Mouse (Mus musculus) myocyte (in vitro differentiated cells): Measurements from ENCODE around the gene Bloc1s4.

Experiments used
- CEBPB ChIP-seq: IDR thresholded peaks from 2 replicates; pipeline ENCODE4 v1.6.1; 2011; ENCODE audit warnings: mild to moderate bottlenecking, moderate library complexity; ENCODE audit not compliant: poor library complexity, insufficient read depth, severe bottlenecking
- E2F4 ChIP-seq: IDR thresholded peaks from one replicate; pipeline ENCODE4 v1.6.1; 2011; ENCODE audit warnings: mild to moderate bottlenecking, control low read depth, moderate library complexity; ENCODE audit not compliant: insufficient read depth
- MAX ChIP-seq: IDR thresholded peaks from one replicate; pipeline ENCODE4 v1.6.1; 2011; ENCODE audit warnings: low read depth, mild to moderate bottlenecking, control low read depth
- MYOD1 ChIP-seq, 3 experiments: IDR thresholded peaks; one replicate each; pipeline ENCODE4 v1.6.1; 2011; ENCODE audit warnings: control low read depth in 2 of 3, low read depth in 2 of 3, mild to moderate bottlenecking in 2 of 3, moderate library complexity in 1 of 3; ENCODE audit not compliant: insufficient read length in 2 of 3, control insufficient read depth in 1 of 3
- MYOG ChIP-seq, 3 experiments: IDR thresholded peaks; one replicate each; pipeline ENCODE4 v1.6.1; 2011; ENCODE audit warnings: control low read depth in 2 of 3, low read depth in 2 of 3, mild to moderate bottlenecking in 2 of 3; ENCODE audit not compliant: insufficient read length in 2 of 3, control insufficient read depth in 1 of 3, insufficient read depth in 1 of 3
- POLR2A ChIP-seq: IDR thresholded peaks from one replicate; pipeline ENCODE4 v1.6.1; 2011; ENCODE audit warnings: low read depth, mild to moderate bottlenecking, control low read depth, moderate library complexity; ENCODE audit not compliant: insufficient read length
- POLR2AphosphoS2 ChIP-seq: IDR thresholded peaks from one replicate; pipeline ENCODE4 v1.6.1; 2011; ENCODE audit warnings: low read depth, control low read depth; ENCODE audit not compliant: insufficient read length
- REST ChIP-seq: IDR thresholded peaks from one replicate; pipeline ENCODE4 v1.6.1; 2011; ENCODE audit warnings: mild to moderate bottlenecking, control low read depth, moderate library complexity; ENCODE audit not compliant: insufficient read depth, insufficient read length
- SRF ChIP-seq: IDR thresholded peaks from one replicate; pipeline ENCODE4 v1.6.1; 2011; ENCODE audit warnings: low read depth; ENCODE audit not compliant: control insufficient read depth, insufficient read length
- TCF12 ChIP-seq: IDR thresholded peaks from one replicate; pipeline ENCODE4 v1.6.1; 2011; ENCODE audit warnings: mild to moderate bottlenecking, control low read depth; ENCODE audit not compliant: poor library complexity, insufficient read depth, severe bottlenecking
- TCF3 ChIP-seq: IDR thresholded peaks from one replicate; pipeline ENCODE4 v1.6.1; 2011; ENCODE audit warnings: low read depth, control low read depth; ENCODE audit not compliant: insufficient read length

- TF ChIP-seq POLR2A: no peak
- no peak for TF ChIP-seq REST
- TF ChIP-seq CEBPB: no peak
- no peak for TF ChIP-seq E2F4
- no peak for TF ChIP-seq MAX
- TF ChIP-seq TCF12: no peak
- TF ChIP-seq POLR2AphosphoS2: no peak
- no peak for TF ChIP-seq MYOD1 (IDR thresholded peaks at IDR 0.05; ENCODE audit: control insufficient read depth in 1 of 3, insufficient read length in 2 of 3, low read depth in 2 of 3)
- no peak for TF ChIP-seq TCF3
- no peak for TF ChIP-seq SRF
- TF ChIP-seq MYOG (IDR thresholded peaks at IDR 0.05; ENCODE audit: control insufficient read depth in 1 of 3, insufficient read depth in 1 of 3, insufficient read length in 2 of 3, low read depth in 2 of 3): no peak
Observed at GRCm38 (mm10) chr5:36778901-36779300, 30.5 kb upstream of the Bloc1s4 start.
